17 mouse cellular contexts compared by ENCODE assay signal in the genomic region with DNA sequence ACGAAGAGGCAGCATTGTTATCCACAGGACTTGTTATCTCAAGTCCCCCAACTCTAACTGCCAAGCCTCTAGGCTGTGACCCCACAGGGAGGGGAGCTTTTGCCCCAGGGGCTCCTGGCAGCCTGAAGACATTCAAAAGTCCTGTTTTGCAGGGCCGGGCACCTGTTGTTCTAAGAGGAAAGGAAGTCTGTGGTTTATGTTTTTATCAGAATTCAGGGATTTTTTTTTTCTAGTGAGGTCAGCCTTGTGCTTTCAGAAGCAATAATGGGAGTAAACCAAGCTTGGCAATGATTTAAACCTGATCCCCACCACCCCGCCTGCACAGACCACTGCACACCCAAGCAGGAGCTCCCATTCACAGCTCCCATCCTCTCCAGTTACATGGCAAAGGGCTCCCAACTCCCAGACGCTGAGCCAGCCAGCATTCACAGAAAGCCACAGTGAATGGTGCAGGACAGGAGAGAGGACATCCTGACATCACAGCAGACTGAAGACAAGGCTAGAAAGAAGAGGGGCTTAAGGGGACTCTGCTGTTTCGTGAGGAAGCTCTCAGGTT. TPM values are rescaled to one million over a fixed set of nuclear protein-coding genes. Genes with fewer than 3 reads are reported as not detected.
DNase-seq lines count a peak whose midpoint lies in the region; ATAC-seq and TF ChIP-seq lines count a peak whose summit lies in the region.
"Had no signal": no experiment of that assay in that cellular context is flagged by ENCODE, and none has a peak within 500 bp of the region (broad histone marks: within the 10 kb centered on the region; RNA-seq: fewer than 3 reads in every experiment).

No protein-coding gene starts in this region.

- ATAC-seq in heart, postnatal 0 days (ENCODE audit: insufficient read depth, low read depth): peak; percentile 10; the same call in 1 of the 2 replicates
- no peak for ATAC-seq in midbrain, embryonic 16.5 days
- ATAC-seq in embryonic facial prominence, embryonic 12.5 days (ENCODE audit: insufficient number of reproducible peaks, insufficient read depth, low FRiP score, low TSS enrichment): no peak
- no peak for ATAC-seq in stomach, postnatal 0 days (ENCODE audit: low FRiP score, low TSS enrichment)

- H3K27ac ChIP-seq in heart, postnatal 0 days (ENCODE audit: low read depth): peak overlapping the region; percentile 65
- peak overlapping the region; percentile 75 for H3K27ac ChIP-seq in midbrain, embryonic 10.5 days (replicated peaks)
- H3K27ac ChIP-seq in midbrain, embryonic 16.5 days (ENCODE audit: low read length): no peak overlapping the region
- H3K27ac ChIP-seq in embryonic facial prominence, embryonic 12.5 days: peak overlapping the region; percentile 64
- 0 out of 2 replicates have a peak overlapping the region, but pooled peaks have one; percentile 8 for H3K27ac ChIP-seq in stomach, postnatal 0 days (replicated peaks)
- H3K27ac ChIP-seq: forebrain, embryonic 12.5 days; liver, embryonic 13.5 days had no signal

- TF ChIP-seq EP300 in heart, postnatal 0 days (IDR thresholded peaks at IDR 0.05; ENCODE audit: low read depth): no peak
- TF ChIP-seq EP300 in stomach, postnatal 0 days (optimal IDR thresholded peaks at IDR 0.05): no peak

- no peak for DNase-seq in heart, postnatal 0 days (ENCODE audit: low spot score)
- no peak for DNase-seq in heart, adult 11 months
- DNase-seq in midbrain, embryonic 10.5 days (ENCODE audit: low spot score): no peak
- DNase-seq in stomach, postnatal 0 days (ENCODE audit: low spot score): no peak
- DNase-seq in left cerebral cortex, postnatal 36 days (ENCODE audit: low spot score in 2 of 2): no peak
- DNase-seq: adrenal gland, adult 8-10 months; cerebellum, adult 2 months; layer of hippocampus, adult 9-11 months; liver, embryonic 13.5 days; midbrain, embryonic 14.5 days; spleen, adult 18-20 months; thymus, postnatal 25 days had no signal

- no peak overlapping the region for H3K9ac ChIP-seq in heart, postnatal 0 days (replicated peaks; ENCODE audit: low read depth, low read length)
- H3K9ac ChIP-seq in midbrain, embryonic 16.5 days (ENCODE audit: low read depth, low read length): no peak overlapping the region
- no peak overlapping the region for H3K9ac ChIP-seq in embryonic facial prominence, embryonic 12.5 days
- no peak overlapping the region for H3K9ac ChIP-seq in stomach, postnatal 0 days (ENCODE audit: low read length)
- H3K9ac ChIP-seq: forebrain, embryonic 12.5 days; liver, embryonic 13.5 days had no signal

- WGBS in heart, postnatal 0 days: 39% methylated on average over 5 of the region's 5 CpGs
- WGBS in midbrain, embryonic 10.5 days: 10% methylated on average over 5 of the region's 5 CpGs
- WGBS in midbrain, embryonic 16.5 days: 12% methylated on average over 5 of the region's 5 CpGs
- 14% methylated on average over 5 of the region's 5 CpGs for WGBS in embryonic facial prominence, embryonic 12.5 days
- 27% methylated on average over 5 of the region's 5 CpGs for WGBS in stomach, postnatal 0 days

- no peaks in the 10 kb centered on the region for H3K9me3 ChIP-seq in heart, postnatal 0 days (replicated peaks; ENCODE audit: control insufficient read depth, low read length)
- no peaks in the 10 kb centered on the region for H3K9me3 ChIP-seq in midbrain, embryonic 10.5 days (replicated peaks)
- H3K9me3 ChIP-seq in midbrain, embryonic 16.5 days (replicated peaks; ENCODE audit: control insufficient read depth, low read length, poor library complexity, severe bottlenecking): no peaks in the 10 kb centered on the region
- no peaks in the 10 kb centered on the region for H3K9me3 ChIP-seq in embryonic facial prominence, embryonic 12.5 days
- no peaks in the 10 kb centered on the region for H3K9me3 ChIP-seq in stomach, postnatal 0 days (ENCODE audit: control insufficient read depth, low read length)
- H3K9me3 ChIP-seq: forebrain, embryonic 12.5 days; liver, embryonic 13.5 days had no signal

- intact Hi-C loops in left cerebral cortex, postnatal 36 days (cut with DNase I): no loop called here

- H3K4me2 ChIP-seq in heart, postnatal 0 days (ENCODE audit: low read depth, low read length): peak overlapping the region; percentile 30; the same call in 1 of the 2 replicates
- no peak overlapping the region for H3K4me2 ChIP-seq in midbrain, embryonic 16.5 days (ENCODE audit: low read length)
- H3K4me2 ChIP-seq in embryonic facial prominence, embryonic 12.5 days (replicated peaks): peak overlapping the region; percentile 16; the same call in 1 of the 2 replicates
- no peak overlapping the region for H3K4me2 ChIP-seq in stomach, postnatal 0 days (replicated peaks; ENCODE audit: low read depth)
- H3K4me2 ChIP-seq: forebrain, embryonic 12.5 days; liver, embryonic 13.5 days had no signal

- no peak for TF ChIP-seq CTCF in heart, postnatal 0 days (IDR thresholded peaks at IDR 0.05; ENCODE audit: low read depth)
- TF ChIP-seq CTCF in stomach, postnatal 0 days (IDR thresholded peaks at IDR 0.05; ENCODE audit: low read depth): no peak

- no peak overlapping the region for H3K4me3 ChIP-seq in heart, postnatal 0 days (ENCODE audit: low read depth, low read length)
- H3K4me3 ChIP-seq in midbrain, embryonic 10.5 days: peak overlapping the region; percentile 27
- H3K4me3 ChIP-seq in midbrain, embryonic 16.5 days (ENCODE audit: low read depth, low read length): no peak overlapping the region
- H3K4me3 ChIP-seq in embryonic facial prominence, embryonic 12.5 days: no peak overlapping the region
- no peak overlapping the region for H3K4me3 ChIP-seq in stomach, postnatal 0 days (ENCODE audit: low read depth, low read length)
- H3K4me3 ChIP-seq: forebrain, embryonic 12.5 days; liver, embryonic 13.5 days had no signal

- no peaks in the 10 kb centered on the region for H3K27me3 ChIP-seq in heart, postnatal 0 days (ENCODE audit: control insufficient read depth, insufficient read depth, low read length)
- no peaks in the 10 kb centered on the region for H3K27me3 ChIP-seq in midbrain, embryonic 10.5 days (ENCODE audit: low read depth, poor library complexity, severe bottlenecking)
- H3K27me3 ChIP-seq in midbrain, embryonic 16.5 days (ENCODE audit: control insufficient read depth, insufficient read depth, low read depth, low read length): no peaks in the 10 kb centered on the region
- no peaks in the 10 kb centered on the region for H3K27me3 ChIP-seq in embryonic facial prominence, embryonic 12.5 days
- H3K27me3 ChIP-seq in stomach, postnatal 0 days (ENCODE audit: control insufficient read depth, insufficient read depth, low read length): no peaks in the 10 kb centered on the region
- H3K27me3 ChIP-seq: forebrain, embryonic 12.5 days; liver, embryonic 13.5 days had no signal

- no peaks in the 10 kb centered on the region for H3K36me3 ChIP-seq in heart, postnatal 0 days (replicated peaks; ENCODE audit: control insufficient read depth, insufficient read depth, low read length)
- H3K36me3 ChIP-seq in midbrain, embryonic 10.5 days: peaks cover 10% of the 10 kb centered on the region
- H3K36me3 ChIP-seq in midbrain, embryonic 16.5 days (ENCODE audit: control insufficient read depth, insufficient read depth, low read length): no peaks in the 10 kb centered on the region
- H3K36me3 ChIP-seq in embryonic facial prominence, embryonic 12.5 days: no peaks in the 10 kb centered on the region
- no peaks in the 10 kb centered on the region for H3K36me3 ChIP-seq in stomach, postnatal 0 days (ENCODE audit: control insufficient read depth, insufficient read depth, low read length)
- H3K36me3 ChIP-seq: forebrain, embryonic 12.5 days; liver, embryonic 13.5 days had no signal

- peaks cover 22% of the 10 kb centered on the region for H3K4me1 ChIP-seq in heart, postnatal 0 days (ENCODE audit: control insufficient read depth, insufficient read depth)
- H3K4me1 ChIP-seq in midbrain, embryonic 10.5 days: peaks cover 66% of the 10 kb centered on the region
- H3K4me1 ChIP-seq in midbrain, embryonic 16.5 days (ENCODE audit: control insufficient read depth, insufficient read depth, low read length): peaks cover 6% of the 10 kb centered on the region; the same call in 1 of the 2 replicates
- peaks cover 63% of the 10 kb centered on the region for H3K4me1 ChIP-seq in embryonic facial prominence, embryonic 12.5 days
- H3K4me1 ChIP-seq in stomach, postnatal 0 days (replicated peaks; ENCODE audit: control insufficient read depth, insufficient read depth): peaks cover 11% of the 10 kb centered on the region; the same call in 1 of the 2 replicates

RNA-seq across cellular contexts. Expression of a gene that starts 40.1 kb away (rescaled TPM):
- total RNA-seq in heart, postnatal 0 days (2014; rRNA removed; ENCODE audit: low replicate concordance): 1.3 and 8.8 TPM in 2 replicates
- polyA plus RNA-seq in heart, postnatal 0 days (2015; fragmentation: Nextera tagmentation; extraction: Ambion mirVana): 9.0 and 9.2 TPM in 2 replicates
- 24.2 and 25.7 TPM in 2 replicates for polyA plus RNA-seq in midbrain, embryonic 10.5 days (2016; fragmentation: Nextera tagmentation; extraction: Ambion mirVana)
- polyA plus RNA-seq in midbrain, embryonic 16.5 days (2015; fragmentation: Nextera tagmentation; extraction: Ambion mirVana): 4.1 and 4.6 TPM in 2 replicates
- polyA plus RNA-seq in embryonic facial prominence, embryonic 12.5 days (2016; fragmentation: Nextera tagmentation; extraction: Ambion mirVana): 50.2 and 53.1 TPM in 2 replicates
- 11.1 and 12.2 TPM in 2 replicates for polyA plus RNA-seq in stomach, postnatal 0 days (2015; fragmentation: Nextera tagmentation; extraction: Ambion mirVana)
- 1 to 10 TPM; 3.5 to 3.7 TPM for total RNA-seq in left cerebral cortex, postnatal 36 days (2021)
- total RNA-seq: granulocyte monocyte progenitor cell, adult 5-6 weeks; MEL had no signal

Comparison
In these comparisons a context has a peak if more than half of its experiments do, and no peak if none do; other contexts are left out.
1. H3K4me2 ChIP-seq: peak in heart, postnatal 0 days (single experiment) and embryonic facial prominence, embryonic 12.5 days (single experiment); none in midbrain, embryonic 16.5 days (single experiment) and stomach, postnatal 0 days (single experiment).